Mouse (Mus musculus): ENCODE measurements at regions not wholly inside any gene's neighbourhood (a gene's known extent, or its start where the extent isn't known, plus 50 kb on each side); places are given as distances from the start of the nearest gene placed in this dataset.

- DNase-seq (ENCODE audit: low spot score) (no peak), ATAC-seq (no peak)
- H3K36me3 ChIP-seq (ENCODE audit: control insufficient read depth, insufficient read depth, low read length): no peaks in the 10 kb centered on the region
- H3K9ac ChIP-seq (ENCODE audit: low read length): no peak overlapping the region
- no peaks in the 10 kb centered on the region for H3K27me3 ChIP-seq (replicated peaks; ENCODE audit: control insufficient read depth, insufficient read depth, low read length)
- WGBS: 82% methylated on average over 4 of the region's 4 CpGs
- H3K4me2 ChIP-seq (ENCODE audit: low read length): no peak overlapping the region
- no peak overlapping the region for H3K27ac ChIP-seq (ENCODE audit: low read depth, low read length)
- no peaks in the 10 kb centered on the region for H3K9me3 ChIP-seq (replicated peaks; ENCODE audit: control insufficient read depth, low read length)
- no peak overlapping the region for H3K4me3 ChIP-seq (ENCODE audit: low read depth, low read length)
- no peaks in the 10 kb centered on the region for H3K4me1 ChIP-seq (ENCODE audit: control insufficient read depth, insufficient read depth, low read length)
These were observed 151.6 kb upstream of the Gm49339 start for GRCm38 (mm10) chr10:51328772-51329171.

- Histone ChIP-seq H3K4me3 (ENCODE audit: low read depth, low read length) (no peak overlapping the region), H3K4me2 (ENCODE audit: low read length) (no peak overlapping the region), H3K4me1 (ENCODE audit: control insufficient read depth, insufficient read depth, low read length) (no peaks in the 10 kb centered on the region), H3K36me3 (ENCODE audit: control insufficient read depth, insufficient read depth, low read length) (no peaks in the 10 kb centered on the region), H3K9me3 (replicated peaks; ENCODE audit: control insufficient read depth, low read length) (no peaks in the 10 kb centered on the region), H3K9ac (ENCODE audit: low read length) (no peak overlapping the region), H3K27me3 (replicated peaks; ENCODE audit: control insufficient read depth, insufficient read depth, low read length) (no peaks in the 10 kb centered on the region), H3K27ac (ENCODE audit: low read depth, low read length) (no peak overlapping the region)
- WGBS: 96% methylated on average over 2 of the region's 2 CpGs
- ATAC-seq (no peak), DNase-seq (ENCODE audit: low spot score) (no peak)
These were observed 151.0 kb upstream of the Gm49339 start for GRCm38 (mm10) chr10:51329386-51329785.

All from forebrain, embryonic 14.5 days (tissue).